Mouse (Mus musculus) spleen, adult 2 months (tissue): ENCODE results near the gene Zswim5. TPM values are rescaled to one million over a fixed set of nuclear protein-coding genes. Genes with fewer than 3 reads are reported as not detected.
A peak's percentile ranks its signal among the peaks of the same experiment; 100 is the strongest.

Experiments
- DNase-seq, 2 experiments: peaks; one replicate each; pipeline versions ENCODE4 v3.0.0 to v3.0.0-alpha.2; 2012 to 2021; ENCODE audit warnings: low spot score in 2 of 2, low read depth in 1 of 2
- H3K27ac ChIP-seq: fragments of 200-500 bp; 2 replicates; pipeline ENCODE4 v1.5.1; 2012; ENCODE audit warnings: low read length, inconsistent platforms; ENCODE audit not compliant: insufficient read depth
- H3K27me3 ChIP-seq: fragments of 200-500 bp; 2 replicates; pipeline ENCODE4 v1.6.1; 2012; ENCODE audit warnings: mild to moderate bottlenecking, moderate library complexity, low read length, inconsistent platforms; ENCODE audit not compliant: control insufficient read depth, insufficient read depth
- H3K36me3 ChIP-seq: fragments of 200-500 bp; 2 replicates; pipeline ENCODE4 v1.6.1; 2012; ENCODE audit warnings: mild to moderate bottlenecking, low read length, inconsistent platforms; ENCODE audit not compliant: control insufficient read depth, insufficient read depth
- H3K4me1 ChIP-seq: fragments of 200-500 bp; 2 replicates; pipeline ENCODE4 v1.6.1; 2011; ENCODE audit warnings: inconsistent platforms; ENCODE audit not compliant: control insufficient read depth, insufficient read depth, insufficient read length
- H3K4me3 ChIP-seq: fragments of 200-500 bp; 2 replicates; pipeline ENCODE4 v1.5.1; 2011; ENCODE audit warnings: mild to moderate bottlenecking, inconsistent platforms; ENCODE audit not compliant: insufficient read depth, insufficient read length; ENCODE audit errors: extremely low read depth
- CTCF ChIP-seq: fragments of 200-500 bp; IDR thresholded peaks from 2 replicates; pipeline ENCODE4 v1.5.1; 2011; ENCODE audit warnings: mild to moderate bottlenecking, inconsistent platforms; ENCODE audit not compliant: insufficient read depth, insufficient read length, insufficient replicate concordance; ENCODE audit errors: extremely low read depth
- POLR2A ChIP-seq: fragments of 200-500 bp; IDR thresholded peaks from 2 replicates; pipeline ENCODE4 v1.6.1; 2011; ENCODE audit warnings: low read depth, low read length, inconsistent platforms
- WGBS: fragments of 180-500 bp; shearing (Covaris S2); methylation state at CpG from one replicate; pipeline ENCODE4 v1.1.7; 2018; 5-methylcytosine and 5-hydroxymethylcytosine counted together
- polyA plus RNA-seq: library from polyadenylated mRNA; depleted of rRNA; stranded (reverse); fragments of >200 nt; gene quantifications from 2 replicates; pipeline ENCODE4 v1.2.3, GENCODE M21; 2012

Zswim5 gene
- polyA plus RNA-seq, 1 experiment = 0.07 TPM

DNA sequence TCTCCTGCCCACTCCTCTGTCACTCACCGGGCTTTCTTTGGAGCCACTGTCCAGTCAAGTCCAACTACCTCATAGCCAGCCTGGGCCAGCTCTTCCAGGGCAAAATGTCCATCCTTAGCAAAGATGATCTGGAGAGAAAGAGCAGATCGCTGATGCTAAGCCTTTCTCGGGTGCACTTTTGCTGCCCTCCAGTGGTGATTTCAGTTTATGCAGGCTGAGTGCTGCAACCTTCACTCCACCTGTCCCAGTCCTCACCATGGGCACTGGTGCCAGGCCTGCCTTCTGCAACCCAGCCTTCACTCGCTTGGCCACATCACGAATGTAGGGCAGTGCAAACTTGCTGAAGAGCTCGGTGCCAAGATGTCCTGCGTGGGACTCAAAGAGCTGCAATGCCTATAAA lies 114.2 kb downstream of the Zswim5 start:
- Histone ChIP-seq H3K4me1 (peaks cover 7% of the 10 kb centered on the region), H3K27me3 (no peaks in the 10 kb centered on the region), H3K4me3 (no peak overlapping the region), H3K27ac (no peak overlapping the region), H3K36me3 (0 out of 2 replicates have a peak, but pooled peaks cover 2% of the 10 kb centered on the region)
- 12% methylated on average over 7 of the region's 7 CpGs for WGBS
- TF ChIP-seq CTCF (peak; percentile 74; the same call in 1 of the 2 replicates), POLR2A (no peak)
- peak; percentile 49 to 71 for DNase-seq

DNA sequence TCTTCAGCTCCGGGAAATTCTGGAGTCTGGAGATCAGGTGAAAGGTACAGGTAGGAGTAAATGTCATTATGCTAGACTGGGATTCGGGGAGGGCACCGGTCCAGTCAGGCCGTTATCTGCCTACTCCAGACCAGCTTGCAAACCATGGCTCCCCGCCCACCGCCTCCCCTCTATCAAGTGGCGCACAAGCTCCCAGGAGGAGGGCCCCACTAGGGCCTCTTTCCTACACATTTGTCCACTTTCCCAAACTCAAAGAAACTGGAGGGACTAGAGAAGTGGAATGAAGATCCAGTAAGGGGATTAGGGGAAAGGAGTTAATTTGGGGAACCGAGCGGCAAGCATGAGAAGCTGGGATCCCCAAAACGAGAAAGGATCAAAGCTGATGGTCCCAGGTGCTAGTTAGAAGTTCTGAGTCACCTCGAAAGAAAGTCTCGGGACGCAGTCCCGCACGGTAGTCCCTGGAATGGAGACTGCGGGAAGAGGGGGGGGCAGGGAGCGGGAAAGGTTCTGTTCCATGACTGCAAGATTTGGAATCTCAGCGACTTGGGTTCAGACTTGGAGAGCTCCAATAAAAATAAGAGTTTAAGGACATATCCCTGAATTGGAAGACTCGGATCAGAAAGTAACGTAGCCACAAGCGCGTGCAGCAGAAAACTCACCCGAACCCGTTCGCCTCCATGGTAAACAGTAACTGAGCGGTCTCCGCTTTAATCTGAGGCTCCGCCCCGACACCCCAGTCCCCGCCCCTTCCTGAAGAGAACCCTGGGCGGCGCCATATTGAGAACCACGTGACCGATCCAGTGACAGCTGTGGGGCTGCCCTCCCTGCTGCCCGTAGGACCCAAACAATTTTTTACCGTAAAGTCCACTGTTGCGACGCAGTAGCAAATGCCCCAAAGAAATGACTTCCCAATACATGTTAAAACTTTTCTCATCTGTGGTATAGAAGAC lies 116.8 kb downstream of the Zswim5 start, which contains the start of gene Urod:
Gene Urod, minus strand, starts transcription at position 742 of the 950 bp plus-strand sequence.
- peaks cover 7% of the 10 kb centered on the region for H3K4me1 ChIP-seq
- peaks cover 8% of the 10 kb centered on the region for H3K36me3 ChIP-seq
- 3% methylated on average over 38 of the region's 38 CpGs for WGBS
- DNase-seq = peak; percentile 91 to 92
- no peaks in the 10 kb centered on the region for H3K27me3 ChIP-seq
- peak within 1 kb of the TSS; percentile 91 for H3K4me3 ChIP-seq
- no peak for TF ChIP-seq CTCF
- no peak; the same call in 1 of the 2 replicates for TF ChIP-seq POLR2A
- H3K27ac ChIP-seq = peak within 1 kb of the TSS; percentile 38

- H3K4me1 ChIP-seq = peaks cover 7% of the 10 kb centered on the region
- DNase-seq = peak; percentile 36 to 37
- H3K4me3 ChIP-seq = peak within 1 kb of the TSS; percentile 91
- H3K36me3 ChIP-seq = peaks cover 16% of the 10 kb centered on the region
- no peaks in the 10 kb centered on the region for H3K27me3 ChIP-seq
- H3K27ac ChIP-seq = peak within 1 kb of the TSS; percentile 38
- TF ChIP-seq CTCF (no peak), POLR2A (no peak)
- WGBS = under 1% methylated on average over 57 of the region's 58 CpGs
Measured at GRCm38 (mm10) chr4:116995131-116995797, 118.1 kb downstream of the Zswim5 start, which contains the start of gene Hectd3. Hectd3 (plus strand) TSS chr4:116995317.

DNA sequence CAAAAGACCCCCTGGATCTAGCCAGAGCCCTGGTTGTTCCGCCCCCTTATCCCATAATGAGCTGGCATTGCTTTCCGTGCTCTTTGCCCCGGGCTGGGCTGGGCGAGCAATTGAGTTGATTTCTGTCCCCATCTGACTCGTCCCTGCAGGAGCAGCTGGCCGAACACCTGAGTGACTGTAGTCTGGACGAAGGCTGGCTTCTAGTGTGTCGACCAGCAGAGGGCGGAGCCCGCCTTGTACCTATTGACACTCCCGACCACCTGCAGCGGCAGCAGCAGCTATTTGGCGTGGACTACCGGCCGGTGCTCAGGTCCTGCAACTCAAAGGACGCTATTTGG lies 118.6 kb downstream of the Zswim5 start:
- TF ChIP-seq CTCF = peak; percentile 27; the same call in 1 of the 2 replicates
- no peak for TF ChIP-seq POLR2A
- Histone ChIP-seq H3K27me3 (no peaks in the 10 kb centered on the region), H3K4me1 (peaks cover 7% of the 10 kb centered on the region), H3K36me3 (peaks cover 20% of the 10 kb centered on the region), H3K27ac (peak overlapping the region; percentile 38; the same call in 1 of the 2 replicates), H3K4me3 (peak overlapping the region; percentile 91)
- DNase-seq = peak in 1 of 2 experiments; percentile 59
- WGBS = 2% methylated on average over 16 of the region's 16 CpGs

DNA sequence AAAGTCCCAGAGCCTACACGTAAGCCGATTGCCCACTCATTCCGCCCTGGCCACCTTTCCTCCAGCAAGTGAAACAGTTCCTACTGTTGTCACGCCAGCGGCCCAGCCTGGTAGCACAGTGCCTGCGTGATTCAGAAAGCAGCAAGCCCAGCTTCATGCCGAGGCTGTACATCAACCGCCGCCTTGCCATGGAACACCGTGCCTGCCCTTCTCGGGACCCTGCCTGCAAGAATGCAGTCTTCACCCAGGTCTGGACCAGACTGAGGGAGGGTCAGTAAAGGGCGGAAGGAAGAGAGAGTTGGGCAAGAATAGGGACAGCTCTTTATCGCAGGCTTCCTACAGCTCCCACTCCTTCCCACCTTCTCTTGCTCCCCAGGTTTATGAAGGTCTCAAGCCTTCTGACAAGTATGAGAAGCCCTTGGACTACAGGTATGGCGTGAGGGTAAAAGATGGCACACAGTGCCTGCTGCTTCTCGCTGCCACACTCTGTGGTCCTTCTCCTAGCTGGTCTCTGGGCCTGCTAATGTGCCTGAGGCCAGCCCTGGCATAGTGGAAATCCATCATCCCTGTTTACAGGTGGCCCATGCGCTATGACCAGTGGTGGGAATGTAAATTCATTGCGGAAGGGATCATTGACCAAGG lies 122.5 kb downstream of the Zswim5 start:
- Histone ChIP-seq H3K27me3 (no peaks in the 10 kb centered on the region), H3K4me3 (no peak overlapping the region), H3K36me3 (peaks cover 42% of the 10 kb centered on the region), H3K27ac (no peak overlapping the region), H3K4me1 (peaks cover 7% of the 10 kb centered on the region)
- DNase-seq = no peak
- TF ChIP-seq POLR2A = no peak
- 98% methylated on average over 17 of the region's 17 CpGs for WGBS

GRCm38 (mm10) chr4:117001957-117002356 lies 124.8 kb downstream of the Zswim5 start:
- H3K27ac ChIP-seq = no peak overlapping the region
- 93% methylated on average over 16 of the region's 16 CpGs for WGBS
- no peak for TF ChIP-seq CTCF
- TF ChIP-seq POLR2A = no peak

More at GRCm38 (mm10) chr4:117001957-117002356, 124.8 kb downstream of the Zswim5 start:
- DNase-seq = no peak
- Histone ChIP-seq H3K36me3 (peaks cover 41% of the 10 kb centered on the region), H3K27me3 (no peaks in the 10 kb centered on the region), H3K4me3 (no peak overlapping the region), H3K4me1 (no peaks in the 10 kb centered on the region)
